Mouse (Mus musculus): ENCODE results near the gene Tmem263.

DNA sequence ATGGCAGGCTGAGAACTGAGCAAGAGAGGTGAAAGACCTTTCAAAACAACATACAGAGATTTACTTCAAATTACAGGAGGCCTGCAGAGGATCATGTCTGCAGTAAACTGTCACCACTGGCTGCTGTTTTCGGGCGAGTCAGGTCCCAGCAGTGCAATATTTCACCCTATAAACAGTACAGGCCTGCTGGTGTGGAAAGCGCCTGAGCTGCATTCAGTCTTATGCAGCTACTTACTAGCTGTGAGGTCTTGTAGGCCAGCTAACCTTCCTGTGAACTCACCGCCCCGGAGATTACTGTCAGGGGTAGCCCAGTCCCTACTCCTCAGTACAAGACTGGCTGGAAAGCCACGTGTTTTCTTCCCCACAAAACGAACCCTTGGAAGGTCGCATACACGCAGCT is 39.0 kb downstream of the Tmem263 start:
- TF ChIP-seq CTCF (IDR thresholded peaks at IDR 0.05; ENCODE audit: low read depth) (no peak), EP300 (IDR thresholded peaks at IDR 0.05; ENCODE audit: low read depth) (no peak)

Data from liver, embryonic 14.5 days (tissue).